Mouse (Mus musculus) kidney, adult 2 months (tissue): ENCODE results near the gene Zfp791. TPM values are rescaled to one million over a fixed set of nuclear protein-coding genes. Genes with fewer than 3 reads are reported as not detected.

ENCODE experiments used
- DNase-seq: peaks from one replicate; pipeline ENCODE4 v3.0.0; 2021
- H3K27ac ChIP-seq: fragments of 200-500 bp; 2 replicates; pipeline ENCODE4 v1.5.1; 2012; ENCODE audit warnings: low read depth, low read length, control low read depth, inconsistent platforms; ENCODE audit not compliant: insufficient read depth
- H3K27me3 ChIP-seq: fragments of 200-500 bp; replicated peaks from 2 replicates; pipeline ENCODE4 v1.6.1; 2012; ENCODE audit warnings: mild to moderate bottlenecking, moderate library complexity, low read length, inconsistent platforms; ENCODE audit not compliant: control insufficient read depth, insufficient read depth
- H3K36me3 ChIP-seq: fragments of 200-500 bp; 2 replicates; pipeline ENCODE4 v1.6.1; 2012; ENCODE audit warnings: mild to moderate bottlenecking, moderate library complexity, low read length, inconsistent platforms; ENCODE audit not compliant: control insufficient read depth, insufficient read depth
- H3K4me1 ChIP-seq: fragments of 200-500 bp; 2 replicates; pipeline ENCODE4 v1.6.1; 2011; ENCODE audit warnings: low read length; ENCODE audit not compliant: control insufficient read depth, insufficient read depth
- H3K4me3 ChIP-seq: fragments of 200-500 bp; 2 replicates; pipeline ENCODE4 v1.5.1; 2011; ENCODE audit warnings: mild to moderate bottlenecking, low read depth, low read length, control low read depth; ENCODE audit not compliant: insufficient read depth
- CTCF ChIP-seq: fragments of 200-500 bp; conservative IDR thresholded peaks from 2 replicates; pipeline ENCODE4 v1.5.1; 2011; ENCODE audit warnings: low read depth, mild to moderate bottlenecking, control low read depth, low read length, moderate library complexity, mixed read lengths; ENCODE audit not compliant: insufficient read depth, insufficient read length
- POLR2A ChIP-seq: fragments of 200-500 bp; IDR thresholded peaks from one replicate; pipeline ENCODE4 v1.6.1; 2011; ENCODE audit warnings: low read depth, low read length, control low read depth
- WGBS: fragments of 180-500 bp; shearing (Covaris S2); methylation state at CpG from one replicate; pipeline ENCODE4 v1.1.7; 2018; 5-methylcytosine and 5-hydroxymethylcytosine counted together
- polyA plus RNA-seq: library from polyadenylated mRNA; depleted of rRNA; stranded (reverse); fragments of >200 nt; gene quantifications from 2 replicates; pipeline ENCODE4 v1.2.3, GENCODE M21; 2012

The Zfp791 gene
- polyA plus RNA-seq, 1 experiment = 0.84 TPM

DNA sequence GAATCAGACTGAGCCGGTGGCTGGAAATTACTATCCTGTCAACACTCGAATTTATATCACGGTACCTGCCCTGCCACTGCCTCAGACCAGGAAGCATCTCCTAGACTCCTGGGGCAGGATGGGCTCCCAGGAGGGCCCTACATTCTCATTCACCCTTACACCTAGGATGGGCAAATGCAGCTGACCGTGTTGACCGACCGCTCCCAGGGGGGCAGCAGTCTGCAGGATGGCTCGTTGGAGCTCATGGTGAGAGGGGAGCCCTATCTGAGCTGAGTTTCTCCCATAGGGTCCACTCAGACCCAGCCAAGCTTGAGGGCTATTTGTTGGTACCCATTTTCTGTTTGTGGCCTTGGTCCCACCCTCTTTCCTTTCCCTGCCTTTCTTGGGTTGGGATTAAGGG lies 27.3 kb downstream of the Zfp791 start:
- no peak overlapping the region for H3K4me3 ChIP-seq
- DNase-seq = no peak
- WGBS = 87% methylated on average over 7 of the region's 7 CpGs
- H3K27ac ChIP-seq = no peak overlapping the region
- H3K27me3 ChIP-seq = no peaks in the 10 kb centered on the region
- no peaks in the 10 kb centered on the region for H3K4me1 ChIP-seq
- TF ChIP-seq POLR2A (no peak), CTCF (no peak)
- H3K36me3 ChIP-seq = no peaks in the 10 kb centered on the region; the same call in 1 of the 2 replicates

DNA sequence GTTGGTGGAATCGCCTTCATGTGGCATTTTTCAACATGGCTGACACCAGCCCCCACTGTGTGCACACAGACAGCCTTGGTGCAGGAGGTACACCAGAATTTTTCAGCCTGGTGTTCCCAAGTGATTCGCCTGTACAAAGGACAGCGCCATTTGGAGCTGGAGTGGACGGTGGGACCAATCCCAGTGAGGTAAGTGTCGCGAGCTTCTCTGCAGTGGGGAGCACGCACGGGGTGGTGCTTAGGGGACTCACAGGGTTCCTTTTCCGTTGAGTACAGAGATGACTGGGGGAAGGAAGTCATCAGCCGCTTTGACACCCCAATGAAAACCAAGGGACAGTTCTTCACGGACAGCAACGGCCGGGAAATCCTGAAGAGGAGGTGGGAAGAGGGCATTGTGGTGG lies 27.8 kb downstream of the Zfp791 start:
- DNase-seq = no peak
- Histone ChIP-seq H3K27me3 (no peaks in the 10 kb centered on the region), H3K4me1 (no peaks in the 10 kb centered on the region), H3K4me3 (no peak overlapping the region), H3K36me3 (no peaks in the 10 kb centered on the region; the same call in 1 of the 2 replicates), H3K27ac (no peak overlapping the region)
- 91% methylated on average over 13 of the region's 13 CpGs for WGBS
- TF ChIP-seq CTCF = no peak
- no peak for TF ChIP-seq POLR2A

DNA sequence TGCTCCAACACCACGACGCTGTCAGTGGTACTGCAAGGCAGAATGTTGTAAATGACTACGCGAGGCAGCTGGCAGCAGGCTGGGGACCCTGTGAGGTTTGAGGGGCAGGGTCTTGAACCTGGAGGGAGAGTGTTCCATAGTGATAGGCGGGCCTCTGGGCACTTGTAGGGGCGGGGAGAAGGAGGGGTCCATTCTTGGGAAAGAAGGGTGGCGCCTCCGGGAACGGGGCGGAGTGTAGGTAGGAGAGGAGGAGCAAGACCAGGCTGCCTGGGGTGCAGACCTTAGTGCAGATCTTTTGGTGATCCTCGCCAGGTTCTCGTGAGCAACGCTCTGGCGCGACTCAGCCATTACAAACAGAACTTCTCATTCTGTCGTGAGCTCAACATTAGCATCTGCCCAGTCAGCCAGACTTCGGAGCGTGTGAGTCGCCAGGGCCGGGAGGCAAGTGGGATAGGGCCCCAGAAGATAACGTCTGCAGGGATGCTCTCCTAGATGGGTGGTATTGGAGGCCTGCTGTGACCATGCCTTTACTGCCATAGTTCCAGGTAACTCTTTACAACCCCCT lies 31.3 kb downstream of the Zfp791 start:
- TF ChIP-seq CTCF = no peak
- TF ChIP-seq POLR2A = no peak
- WGBS = 62% methylated on average over 21 of the region's 21 CpGs
- no peaks in the 10 kb centered on the region for H3K4me1 ChIP-seq

DNA sequence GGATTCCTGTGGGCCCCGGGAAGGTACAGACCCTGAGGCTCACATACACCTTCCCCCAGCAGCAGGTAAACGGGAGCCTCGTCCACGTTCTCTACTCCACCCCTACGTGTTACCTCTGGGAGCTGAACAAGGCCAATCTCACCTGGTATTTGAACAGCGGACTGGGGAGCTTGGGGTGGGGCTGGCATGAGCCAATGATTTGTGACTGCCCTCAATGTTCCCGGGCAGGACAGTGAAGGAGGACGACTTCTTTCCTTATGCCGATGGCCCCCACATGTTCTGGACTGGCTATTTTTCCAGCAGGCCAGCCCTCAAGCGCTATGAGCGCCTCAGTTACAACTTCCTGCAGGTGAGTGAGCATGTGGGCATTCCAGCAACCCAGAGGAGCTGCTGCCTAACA lies 32.0 kb downstream of the Zfp791 start:
- Histone ChIP-seq H3K27me3 (no peaks in the 10 kb centered on the region), H3K36me3 (no peaks in the 10 kb centered on the region), H3K27ac (no peak overlapping the region), H3K4me3 (no peak overlapping the region), H3K4me1 (no peaks in the 10 kb centered on the region)
- DNase-seq = no peak
- 90% methylated on average over 11 of the region's 11 CpGs for WGBS
- no peak for TF ChIP-seq POLR2A
- TF ChIP-seq CTCF = no peak

More for the DNA sequence above, 31.3 kb downstream of the Zfp791 start:
- H3K4me3 ChIP-seq = no peak overlapping the region
- DNase-seq = no peak
- H3K36me3 ChIP-seq = no peaks in the 10 kb centered on the region; the same call in 1 of the 2 replicates
- no peaks in the 10 kb centered on the region for H3K27me3 ChIP-seq
- no peak overlapping the region for H3K27ac ChIP-seq

DNA sequence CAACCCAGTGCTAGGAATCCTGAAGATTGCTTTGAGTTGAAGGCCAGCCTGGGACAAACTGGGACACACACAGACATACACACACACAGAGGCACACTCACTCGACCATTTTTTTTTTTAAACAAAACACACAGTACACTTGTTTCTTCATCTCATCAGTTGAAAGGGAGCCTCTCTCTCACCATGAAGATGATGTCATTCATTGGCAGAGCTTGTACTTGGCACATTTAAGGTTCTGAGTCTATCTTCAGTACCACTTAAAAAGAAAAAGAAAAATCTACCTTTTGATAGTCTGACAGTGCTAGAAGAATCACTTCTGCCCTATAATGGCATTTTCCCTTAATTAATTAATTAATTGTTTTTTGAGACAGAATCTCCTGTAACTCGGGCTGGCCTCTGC lies 34.1 kb downstream of the Zfp791 start:
- no peak for DNase-seq
- Histone ChIP-seq H3K4me3 (no peak overlapping the region), H3K4me1 (no peaks in the 10 kb centered on the region; the same call in 1 of the 2 replicates), H3K27me3 (no peaks in the 10 kb centered on the region), H3K27ac (no peak overlapping the region), H3K36me3 (no peaks in the 10 kb centered on the region)
- 88% methylated on average over 2 of the region's 2 CpGs for WGBS
- TF ChIP-seq CTCF (no peak), POLR2A (no peak)

DNA sequence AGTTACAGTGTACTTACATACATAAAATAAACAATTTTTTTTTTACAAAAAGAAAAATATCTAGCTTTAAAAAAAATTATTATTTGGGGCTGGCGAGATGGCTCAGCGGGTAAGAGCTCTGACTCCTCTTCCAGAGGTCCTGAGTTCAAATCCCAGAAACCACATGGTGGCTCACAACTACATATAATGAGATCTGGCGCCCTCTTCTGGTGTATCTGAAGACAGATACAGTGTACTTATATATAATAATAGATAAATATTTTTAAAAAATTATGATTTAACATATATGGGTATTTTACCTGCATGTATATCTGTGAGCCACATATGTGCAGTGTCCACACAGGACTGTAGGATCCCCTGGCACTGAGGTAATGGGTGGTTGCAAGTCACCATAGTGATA lies 36.7 kb downstream of the Zfp791 start:
- no peak for TF ChIP-seq POLR2A
- no peak for TF ChIP-seq CTCF

DNA sequence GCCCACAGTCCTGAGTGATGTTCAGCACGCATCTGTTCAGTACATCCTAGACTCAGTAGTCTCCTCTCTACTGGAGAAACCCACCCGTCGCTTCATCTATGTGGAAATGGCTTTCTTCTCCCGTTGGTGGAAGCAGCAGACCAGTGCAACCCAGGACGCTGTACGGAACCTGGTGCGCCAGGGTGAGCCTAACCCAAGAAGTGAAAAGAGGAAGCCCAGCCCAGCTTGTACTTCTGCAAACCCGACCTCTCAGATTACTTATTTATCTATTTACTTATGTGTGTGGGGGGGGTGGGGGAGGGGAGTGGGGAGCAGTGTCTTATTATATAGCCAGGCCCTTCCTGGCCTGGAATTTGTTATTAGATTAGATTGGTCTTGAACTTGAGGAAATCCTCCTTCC lies 38.3 kb downstream of the Zfp791 start:
- Histone ChIP-seq H3K36me3 (no peaks in the 10 kb centered on the region), H3K4me1 (peaks cover 12% of the 10 kb centered on the region), H3K27ac (no peak overlapping the region), H3K27me3 (no peaks in the 10 kb centered on the region), H3K4me3 (no peak overlapping the region)
- 74% methylated on average over 8 of the region's 8 CpGs for WGBS
- TF ChIP-seq CTCF (no peak), POLR2A (no peak)
- DNase-seq = no peak

More for the DNA sequence above, 36.7 kb downstream of the Zfp791 start:
- H3K36me3 ChIP-seq = no peaks in the 10 kb centered on the region
- peaks cover 8% of the 10 kb centered on the region for H3K4me1 ChIP-seq
- no peaks in the 10 kb centered on the region for H3K27me3 ChIP-seq
- WGBS = 83% methylated on average over 3 of the region's 3 CpGs
- no peak overlapping the region for H3K27ac ChIP-seq
- no peak overlapping the region for H3K4me3 ChIP-seq
- no peak for DNase-seq
